Mouse (Mus musculus) lung, postnatal 0 days (tissue): ENCODE data around the gene Abcb8.

ENCODE experiments used
- CTCF ChIP-seq: IDR thresholded peaks from 2 replicates; pipeline ENCODE4 v1.5.1; 2016; ENCODE audit warnings: antibody characterized with exemption, mild to moderate bottlenecking
- EP300 ChIP-seq: IDR thresholded peaks from 2 replicates; pipeline ENCODE4 v1.6.1; 2016; ENCODE audit warnings: antibody characterized with exemption, mild to moderate bottlenecking, control low read depth

GRCm38 (mm10) chr5:24413042-24413693, 19.7 kb downstream of the Abcb8 start, which contains the start of gene Asic3:
- TF ChIP-seq EP300: no peak
- no peak for TF ChIP-seq CTCF
